Mouse (Mus musculus) urinary bladder, postnatal 10 days (tissue): ENCODE results near the gene Patj.
"Not testable (repeated sequence)": the region's sequence is repeated elsewhere in the genome, so short reads cannot be mapped to it uniquely, and the experiment has no call there.

Experiments used
- DNase-seq: peaks from one replicate; pipeline ENCODE4 v3.0.0; 2022; ENCODE audit warnings: low spot score

Patj gene

DNA sequence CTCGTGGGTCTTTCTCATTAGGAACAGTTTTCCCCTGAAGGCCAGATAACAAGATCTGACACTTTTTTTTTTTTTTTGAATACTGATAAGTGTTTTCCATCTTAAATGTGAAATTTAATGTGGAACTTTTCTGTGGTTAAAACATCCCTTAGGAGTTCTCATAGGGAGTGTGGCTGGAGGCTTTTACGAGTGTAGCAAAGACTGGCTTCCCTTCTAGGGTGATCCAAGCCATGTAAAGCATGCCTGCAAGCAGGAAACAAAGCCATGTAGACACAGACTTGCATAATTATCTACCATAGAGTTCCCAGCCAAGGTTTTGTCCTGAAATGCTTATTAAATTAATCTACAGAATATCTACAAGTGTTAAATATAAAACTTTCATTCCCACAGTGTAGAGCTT, 263.4 kb downstream of the Patj start:
- no peak for DNase-seq

DNA sequence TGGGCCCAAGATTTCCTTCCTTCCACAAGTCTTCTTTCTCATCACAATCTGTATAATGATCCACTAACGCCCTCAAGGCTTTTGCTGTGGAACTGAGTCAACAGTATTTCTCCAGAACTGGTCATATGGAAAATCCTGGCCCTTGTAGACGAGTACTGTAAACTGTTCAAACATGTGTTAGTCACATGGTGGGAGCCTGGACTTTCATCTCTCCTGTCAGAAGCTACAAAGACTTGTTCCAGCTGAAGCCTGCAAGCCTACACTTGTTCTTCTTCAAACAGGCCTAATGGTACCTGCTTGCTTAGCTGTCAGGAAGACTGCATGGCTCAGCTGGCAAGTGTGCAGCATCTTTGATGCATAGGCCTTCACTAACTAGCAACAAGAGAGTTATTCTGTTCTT, 264.9 kb downstream of the Patj start:
- DNase-seq, result no peak

DNA sequence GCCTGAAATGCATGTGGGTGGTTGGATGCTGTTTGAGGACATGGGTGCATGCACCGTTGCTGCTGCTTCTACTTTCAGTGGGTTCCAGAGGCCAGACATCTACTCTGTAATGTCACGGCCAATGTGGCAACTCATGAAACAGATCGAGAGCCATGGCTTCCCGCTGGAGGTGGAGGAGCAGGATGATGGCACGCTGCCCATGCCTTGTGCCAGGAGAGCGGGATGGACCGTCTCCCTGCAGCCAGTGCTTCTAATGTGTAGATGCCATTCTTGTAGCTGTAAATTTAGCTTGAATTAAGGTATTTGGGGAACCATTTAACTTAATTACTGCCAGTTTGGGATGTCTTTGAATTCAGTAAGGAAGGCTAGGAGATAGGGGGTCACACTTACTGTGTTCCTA, 270.3 kb downstream of the Patj start:
- no peak for DNase-seq

DNA sequence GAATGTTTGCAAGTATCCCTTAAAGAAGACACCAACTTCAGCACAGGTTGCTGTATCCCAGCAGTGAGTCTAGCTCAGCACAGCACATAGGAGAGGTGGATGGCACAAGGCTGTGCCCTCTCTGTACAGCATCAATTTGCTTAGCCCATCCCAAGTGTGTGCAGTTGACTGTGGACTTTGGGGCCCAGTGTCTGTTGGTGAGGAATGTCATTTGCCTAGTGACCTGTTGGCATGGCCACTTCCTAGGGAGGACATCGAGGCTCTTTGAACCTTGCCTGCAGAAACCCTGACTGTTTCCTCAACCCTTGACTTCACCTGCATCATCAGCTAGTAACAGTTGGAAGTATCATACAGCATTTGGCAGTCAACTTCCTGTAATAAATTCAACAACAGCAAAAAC, 270.9 kb downstream of the Patj start:
- DNase-seq, result no peak

- no peak for DNase-seq
Observed at GRCm38 (mm10) chr4:98667009-98667408, 271.4 kb downstream of the Patj start.

- no peak for DNase-seq
Observed at GRCm38 (mm10) chr4:98677506-98677905, 281.9 kb downstream of the Patj start.

GRCm38 (mm10) chr4:98686678-98687267, 291.2 kb downstream of the Patj start:
- no peak for DNase-seq

- DNase-seq, result no peak
Observed at GRCm38 (mm10) chr4:98688116-98688515, 292.5 kb downstream of the Patj start.

DNA sequence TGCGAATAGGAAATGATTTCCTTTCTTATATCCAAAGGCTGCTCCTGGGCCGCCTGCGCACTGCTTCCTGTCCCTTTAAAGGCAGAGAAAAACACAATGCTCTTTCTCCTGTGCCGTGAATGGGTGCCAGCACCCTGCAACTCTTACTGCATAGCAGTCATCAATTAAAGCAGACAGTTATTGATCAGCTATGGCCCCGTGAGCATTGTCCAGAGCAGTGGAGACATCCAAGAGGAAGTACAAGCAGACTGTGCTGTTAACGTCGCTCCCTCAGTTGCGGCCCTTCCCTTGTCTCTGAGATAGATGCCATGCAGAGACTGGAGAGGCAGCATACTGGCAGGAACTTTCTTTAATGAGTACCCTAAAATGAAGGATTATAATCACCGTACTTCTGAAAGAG, 292.9 kb downstream of the Patj start:
- no peak for DNase-seq

- DNase-seq, result no peak
Observed at GRCm38 (mm10) chr4:98689988-98690387, 294.4 kb downstream of the Patj start.

- no peak for DNase-seq
Observed at GRCm38 (mm10) chr4:98693465-98694185, 298.0 kb downstream of the Patj start.

DNA sequence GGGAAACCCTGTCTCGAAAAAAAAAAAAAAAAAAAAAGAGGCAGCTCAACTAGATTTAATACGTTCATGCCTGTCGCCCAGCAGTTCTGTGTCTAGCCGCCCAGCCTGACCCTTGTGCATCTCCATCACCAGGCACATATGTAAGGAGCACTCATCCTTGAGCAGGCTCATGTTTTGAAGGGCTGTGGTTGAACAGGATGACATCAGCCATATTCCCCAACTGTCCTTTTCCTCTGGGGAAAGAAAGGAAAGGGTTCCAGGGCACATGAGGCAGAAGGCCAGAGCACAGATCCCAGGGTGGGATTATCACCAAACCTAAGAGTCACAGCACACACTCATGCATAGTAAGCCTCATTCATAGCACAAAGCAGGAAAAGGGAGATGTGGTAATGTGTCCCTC, 302.3 kb downstream of the Patj start:
- DNase-seq, result no peak

DNA sequence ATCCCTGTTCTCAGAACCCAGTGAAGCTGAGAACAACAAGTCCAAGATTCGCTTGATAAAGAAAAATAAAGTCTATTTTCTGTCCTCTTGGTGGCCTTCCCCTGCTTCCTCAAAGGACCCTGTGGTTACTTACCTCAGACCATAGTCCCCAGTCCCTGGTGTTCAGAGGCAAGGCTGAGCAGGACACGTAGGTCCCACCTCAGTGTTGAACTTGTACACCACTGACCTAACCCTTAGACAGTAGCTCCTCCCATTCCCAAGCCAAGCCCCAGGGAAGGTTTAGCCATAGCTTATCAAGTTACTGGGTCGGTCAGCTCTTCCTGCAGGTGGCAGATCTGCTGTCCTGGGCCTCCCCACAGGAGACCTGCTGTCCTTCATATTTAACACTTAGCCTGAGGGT, 303.3 kb downstream of the Patj start:
- no peak for DNase-seq

DNA sequence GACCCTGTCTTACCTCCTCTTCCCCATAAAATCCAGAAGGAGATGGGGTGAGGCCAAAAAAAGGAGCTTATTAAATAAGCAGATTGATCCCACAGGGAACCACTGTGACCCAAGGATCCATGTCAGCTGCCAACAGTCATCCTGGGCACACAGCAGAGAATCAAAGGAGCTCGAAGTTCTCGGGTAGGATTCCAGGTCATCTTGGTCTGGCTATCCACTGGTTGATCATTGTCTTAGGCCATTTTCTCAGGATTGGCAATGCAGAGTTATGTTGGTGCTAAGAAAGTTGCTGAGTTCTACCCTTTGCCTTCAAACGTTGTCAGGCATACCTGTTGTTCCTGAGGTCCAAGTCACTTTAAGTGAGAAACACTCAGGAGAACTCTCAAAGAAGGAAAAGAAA, 304.6 kb downstream of the Patj start:
- no peak for DNase-seq

DNA sequence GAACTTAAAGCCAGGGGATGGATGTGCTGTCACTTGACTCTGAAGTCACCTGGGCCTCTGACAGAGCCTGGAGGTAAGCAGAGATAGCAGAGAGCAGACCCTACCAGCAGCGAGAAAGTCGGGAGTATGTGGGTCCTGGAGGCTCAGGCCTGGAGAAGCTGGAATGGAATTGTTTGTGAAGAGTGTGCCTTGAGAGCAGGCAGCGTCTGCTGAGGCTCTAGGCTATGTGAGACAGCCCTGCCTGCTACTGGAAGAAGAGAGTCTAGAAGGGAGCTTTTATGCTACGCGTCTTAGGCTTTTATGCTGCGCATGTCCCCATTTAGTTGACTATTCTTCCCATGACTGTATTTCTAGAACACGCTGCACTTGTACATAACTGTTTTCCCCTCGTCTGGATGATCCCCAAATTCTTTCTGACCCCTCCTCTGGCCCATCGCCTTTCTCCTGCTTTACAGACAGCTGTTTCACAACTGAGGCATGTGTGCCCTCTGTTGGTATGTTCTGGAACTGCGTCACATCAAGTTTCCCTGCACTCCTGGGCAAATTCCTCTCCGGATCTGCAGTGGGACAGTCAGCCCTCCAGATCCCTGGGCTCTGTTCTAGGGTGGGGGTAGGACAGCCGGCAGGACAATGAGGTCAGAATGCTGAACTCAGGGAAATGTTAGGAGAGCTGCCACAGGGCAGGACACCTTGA, 306.8 kb downstream of the Patj start:
- DNase-seq, result peak; percentile 32

DNA sequence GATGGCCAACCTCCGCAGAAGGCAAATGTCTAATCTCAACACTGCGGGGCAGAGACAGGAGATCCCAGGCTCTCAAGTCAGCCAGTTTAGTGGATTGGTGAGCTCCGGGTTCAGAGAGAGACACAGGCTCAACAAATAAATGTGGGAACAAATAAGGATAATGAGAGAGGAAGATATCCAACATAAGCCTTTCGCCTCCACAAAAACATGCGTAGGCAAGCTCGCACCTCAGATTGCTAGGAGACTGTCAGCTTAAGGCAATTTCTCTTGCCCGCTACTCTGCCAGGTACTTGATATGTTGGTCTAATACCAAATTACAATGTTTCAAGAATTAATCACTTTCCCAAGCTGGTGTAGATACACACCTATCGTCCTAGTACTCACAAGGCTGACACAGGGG, 315.3 kb downstream of the Patj start:
- no peak for DNase-seq

DNA sequence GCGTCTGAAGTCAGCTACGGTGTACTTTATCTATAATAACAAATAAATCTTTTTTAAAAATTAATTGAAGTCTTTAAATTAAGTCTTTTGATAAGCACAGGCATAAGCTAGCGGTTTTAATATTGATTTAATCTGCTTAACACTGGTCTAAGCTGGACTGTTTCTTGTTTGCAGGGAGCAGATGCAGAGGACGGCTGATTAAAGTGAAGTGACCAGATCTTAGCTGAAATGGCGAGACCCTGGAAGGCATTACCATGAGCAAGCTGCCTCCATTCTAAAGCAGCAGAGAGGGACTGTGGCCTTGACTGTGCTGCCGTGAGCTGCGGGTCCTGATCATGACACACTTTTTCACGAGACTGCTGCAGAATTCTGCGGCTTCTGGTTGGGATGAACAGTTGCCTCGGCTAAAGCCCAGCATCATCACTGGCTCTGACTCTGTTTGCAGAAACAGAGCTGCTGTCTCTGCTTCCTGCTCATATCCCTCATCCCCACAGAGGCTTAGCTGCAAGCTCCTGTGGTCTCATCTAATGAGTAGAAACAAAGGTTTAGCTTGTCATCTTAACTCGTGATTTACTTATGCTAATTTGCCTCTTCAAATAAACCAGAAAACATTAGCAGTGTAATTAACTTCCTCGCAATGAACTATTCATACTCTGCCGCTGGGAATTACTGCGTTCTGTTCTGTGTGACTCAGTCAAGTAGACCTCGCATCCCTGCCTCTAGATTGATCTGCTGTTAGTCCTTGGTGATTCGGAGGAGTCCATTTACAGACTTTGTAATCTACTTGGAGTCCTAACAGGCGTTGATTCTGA, 322.4 kb downstream of the Patj start:
- no peak for DNase-seq

GRCm38 (mm10) chr4:98718547-98718917, 322.9 kb downstream of the Patj start:
- DNase-seq, result no peak

DNA sequence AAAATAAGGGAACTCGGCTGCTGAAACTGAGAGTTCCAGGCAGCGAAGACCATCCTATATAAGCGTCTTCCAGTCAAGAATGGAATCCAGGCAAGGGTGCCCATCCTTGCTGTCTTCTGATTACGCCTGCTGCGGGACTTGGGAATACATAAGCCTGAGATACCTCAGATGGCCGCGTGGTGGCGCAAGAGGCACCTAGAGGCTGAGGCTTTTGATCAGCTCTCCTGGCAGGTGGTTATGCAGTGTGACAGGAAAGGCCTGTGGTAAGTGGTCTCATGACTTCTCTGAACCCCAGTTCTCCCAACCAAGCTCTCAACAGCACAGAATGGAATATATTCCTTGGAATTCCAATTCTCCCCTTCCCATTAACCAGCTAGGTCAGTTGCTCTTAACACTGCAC, 326.9 kb downstream of the Patj start:
- DNase-seq, result no peak

GRCm38 (mm10) chr4:98724682-98725081, 329.1 kb downstream of the Patj start:
- DNase-seq, result not testable (repeated sequence)

DNA sequence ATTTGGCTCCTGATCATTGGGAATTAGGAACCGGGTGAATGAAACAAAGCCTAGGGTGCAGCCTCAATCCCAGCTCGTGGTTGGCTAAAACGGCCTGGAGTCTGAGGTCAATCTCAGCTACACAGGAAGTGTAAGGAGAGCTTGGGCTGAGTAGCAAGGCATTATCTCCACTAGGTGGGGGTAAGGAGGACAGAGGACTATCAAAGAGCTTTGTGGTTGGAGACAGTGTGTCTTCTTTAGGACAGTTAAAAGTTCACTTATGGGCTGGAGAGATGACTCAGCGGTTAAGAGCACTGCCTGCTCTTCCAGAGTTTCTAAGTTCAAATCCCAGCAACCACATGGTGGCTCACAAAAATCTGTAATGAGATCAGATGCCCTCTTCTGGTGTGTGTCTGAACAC, 329.9 kb downstream of the Patj start:
- no peak for DNase-seq

DNA sequence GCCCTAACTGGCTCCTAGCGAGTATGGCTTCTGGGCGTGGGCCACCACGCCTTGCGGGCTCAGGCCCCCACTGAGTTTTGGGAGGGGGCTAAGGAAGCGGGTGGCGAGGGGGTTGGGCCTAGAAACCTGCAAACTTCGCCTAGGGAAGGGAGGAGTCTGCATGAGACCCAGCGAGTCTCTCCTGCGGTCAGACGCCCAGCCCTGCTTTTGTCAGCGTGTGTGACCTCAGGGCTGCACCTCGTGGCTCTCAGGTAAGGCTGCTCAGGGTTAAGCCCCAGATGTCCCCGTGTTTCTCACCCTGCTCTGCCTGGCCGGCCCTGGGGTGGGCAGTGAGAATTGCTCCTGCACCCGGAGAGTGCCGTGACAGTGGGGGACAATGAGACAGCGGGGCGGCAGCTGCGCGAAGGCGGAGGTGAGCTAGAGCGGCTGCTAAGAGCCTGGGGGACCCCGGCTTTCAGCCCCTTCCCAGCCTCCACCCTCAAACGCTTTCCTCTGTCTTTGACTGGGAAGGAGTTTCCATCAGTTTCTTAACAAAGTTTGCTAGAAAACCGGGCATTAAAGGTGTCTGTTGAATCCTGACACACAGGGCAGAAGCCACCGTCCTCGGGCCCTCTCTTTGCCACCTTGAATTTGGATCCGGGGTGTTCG, 331.1 kb downstream of the Patj start, which contains the start of gene L1td1:
Gene L1td1 (plus strand): TSS at position 145 of the 648 bp plus-strand sequence.
- no peak for DNase-seq
